Mouse (Mus musculus) limb, embryonic 14.5 days (tissue): ENCODE data around the gene Pip5k1a. TPM values are rescaled to one million over a fixed set of nuclear protein-coding genes. Genes with fewer than 3 reads are reported as not detected.
A peak's percentile ranks its signal among the peaks of the same experiment; 100 is the strongest.

ENCODE experiments used
- ATAC-seq: fragments of 200-750 bp; cut with Nextera tagmentation; 2 replicates; pipeline ENCODE4 v1.8.0; 2017; ENCODE audit warnings: low read depth, moderate number of reproducible peaks, moderate TSS enrichment; ENCODE audit not compliant: low FRiP score
- DNase-seq: peaks from one replicate; pipeline ENCODE4 v3.0.0-alpha.2; 2015; ENCODE audit warnings: low spot score
- H3K27ac ChIP-seq: fragments of 300-500 bp; sonication (generic); replicated peaks from 2 replicates; pipeline ENCODE4 v1.5.1; 2014; ENCODE audit warnings: low read depth, mild to moderate bottlenecking, low read length, moderate library complexity, mixed read lengths
- H3K27me3 ChIP-seq: fragments of 300-500 bp; sonication (generic); 2 replicates; pipeline ENCODE4 v1.6.1; 2014; ENCODE audit warnings: low read length, mixed read lengths; ENCODE audit not compliant: control insufficient read depth, insufficient read depth
- H3K36me3 ChIP-seq: fragments of 300-500 bp; sonication (generic); 2 replicates; pipeline ENCODE4 v1.6.1; 2014; ENCODE audit warnings: mild to moderate bottlenecking, low read length, moderate library complexity, mixed read lengths; ENCODE audit not compliant: control insufficient read depth, insufficient read depth
- H3K4me1 ChIP-seq: fragments of 300-500 bp; sonication (generic); 2 replicates; pipeline ENCODE4 v1.6.1; 2014; ENCODE audit warnings: antibody characterized with exemption, low read length, mixed read lengths; ENCODE audit not compliant: control insufficient read depth, insufficient read depth
- H3K4me2 ChIP-seq: fragments of 300-500 bp; sonication (generic); replicated peaks from 2 replicates; pipeline ENCODE4 v1.6.1; 2014; ENCODE audit warnings: low read depth, mild to moderate bottlenecking, low read length, moderate library complexity; ENCODE audit not compliant: severe bottlenecking
- H3K4me3 ChIP-seq: fragments of 300-500 bp; sonication (generic); replicated peaks from 2 replicates; pipeline ENCODE4 v1.5.1; 2014; ENCODE audit warnings: low read length
- H3K9ac ChIP-seq: fragments of 300-500 bp; sonication (generic); 2 replicates; pipeline ENCODE4 v1.6.1; 2014; ENCODE audit warnings: mild to moderate bottlenecking, low read depth, low read length, moderate library complexity; ENCODE audit not compliant: severe bottlenecking
- H3K9me3 ChIP-seq: fragments of 300-500 bp; sonication (generic); 2 replicates; pipeline ENCODE4 v1.6.1; 2016; ENCODE audit warnings: low read length; ENCODE audit not compliant: control insufficient read depth
- POLR2A ChIP-seq: fragments of 200-500 bp; IDR thresholded peaks from 2 replicates; pipeline ENCODE4 v1.8.0; 2012; ENCODE audit warnings: inconsistent platforms, mild to moderate bottlenecking, moderate library complexity, borderline replicate concordance; ENCODE audit not compliant: insufficient read depth, insufficient read length; ENCODE audit errors: extremely low read depth
- WGBS: fragments of 180-500 bp; shearing (Covaris S2); extraction: QIAGEN DNeasy Blood & Tissue Kit; methylation state at CpG from one replicate; pipeline ENCODE4 v1.1.7; 2014; 5-methylcytosine and 5-hydroxymethylcytosine counted together
- microRNA-seq: library from miRNA; unstranded; fragments of <30 nt; microRNA quantifications from one replicate; pipeline ENCODE4, GENCODE M21; 2016
- polyA plus RNA-seq, 2 experiments: library from polyadenylated mRNA; depleted of rRNA in 1 of 2; stranded (reverse) in 1 of 2; unstranded in 1 of 2; fragments of >200 nt; fragmentation: Nextera tagmentation in 1 of 2; extraction: Ambion mirVana in 1 of 2; gene quantifications; 2 replicates each; pipeline versions ENCODE4 v1.2.1 to v1.2.3; 2012 to 2014

Pip5k1a gene
- polyA plus RNA-seq, 2 experiments = 15.7 to 35.1 TPM

- peaks cover 34% of the 10 kb centered on the region for H3K36me3 ChIP-seq
- no peak for DNase-seq
- no peak for ATAC-seq
- H3K4me2 ChIP-seq = peak overlapping the region; percentile 91
- H3K9me3 ChIP-seq = no peaks in the 10 kb centered on the region
- no peak for TF ChIP-seq POLR2A
- H3K4me1 ChIP-seq = peaks cover 18% of the 10 kb centered on the region; the same call in 1 of the 2 replicates
- H3K9ac ChIP-seq = peak overlapping the region; percentile 71
- H3K27ac ChIP-seq = no peak overlapping the region
- 12% methylated on average over 13 of the region's 13 CpGs for WGBS
- H3K27me3 ChIP-seq = no peaks in the 10 kb centered on the region
- peak overlapping the region; percentile 83 for H3K4me3 ChIP-seq
Measured at GRCm38 (mm10) chr3:95013699-95014427, 92.9 kb downstream of the Pip5k1a start.

GRCm38 (mm10) chr3:95012982-95013381 is 93.7 kb downstream of the Pip5k1a start:
- WGBS = 81% methylated on average over 3 of the region's 3 CpGs
- no peaks in the 10 kb centered on the region for H3K27me3 ChIP-seq
- peaks cover 18% of the 10 kb centered on the region; the same call in 1 of the 2 replicates for H3K4me1 ChIP-seq
- no peak for DNase-seq
- H3K27ac ChIP-seq = no peak overlapping the region
- H3K4me2 ChIP-seq = no peak overlapping the region
- H3K9ac ChIP-seq = 0 out of 2 replicates have a peak overlapping the region, but pooled peaks have one; percentile 8
- no peaks in the 10 kb centered on the region for H3K9me3 ChIP-seq
- H3K4me3 ChIP-seq = no peak overlapping the region
- no peak for TF ChIP-seq POLR2A
- no peak for ATAC-seq
- peaks cover 42% of the 10 kb centered on the region for H3K36me3 ChIP-seq

GRCm38 (mm10) chr3:95010396-95010795 is 96.3 kb downstream of the Pip5k1a start:
- 84% methylated on average over 7 of the region's 7 CpGs for WGBS
- H3K27me3 ChIP-seq = no peaks in the 10 kb centered on the region

More at GRCm38 (mm10) chr3:95010396-95010795, 96.3 kb downstream of the Pip5k1a start:
- H3K4me2 ChIP-seq = no peak overlapping the region
- ATAC-seq (no peak), DNase-seq (no peak)
- TF ChIP-seq POLR2A = no peak
- H3K27ac ChIP-seq = no peak overlapping the region
- H3K4me1 ChIP-seq = peaks cover 12% of the 10 kb centered on the region; the same call in 1 of the 2 replicates
- H3K9me3 ChIP-seq = no peaks in the 10 kb centered on the region
- H3K4me3 ChIP-seq = no peak overlapping the region
- H3K9ac ChIP-seq = no peak overlapping the region
- H3K36me3 ChIP-seq = peaks cover 68% of the 10 kb centered on the region

Small RNA genes lying within 50 kb of the gene (microRNA-seq; reads per million reads assigned to microRNA genes)
- gene Mir8099-1 = not detected

Other genes with a start within 250 kb of the Pip5k1a start
- gene Psmb4, start 220.0 kb downstream of the Pip5k1a start, polyA plus RNA-seq (2012; rRNA removed) = 348 and 378 TPM in 2 replicates
- 369 and 384 TPM in 2 replicates for gene Psmb4, start 220.0 kb downstream of the Pip5k1a start, polyA plus RNA-seq (2014; fragmentation: Nextera tagmentation; extraction: Ambion mirVana)
- 28.7 and 32.9 TPM in 2 replicates for gene Selenbp1, start 173.9 kb downstream of the Pip5k1a start, polyA plus RNA-seq (2012; rRNA removed)
- 29.5 and 34.9 TPM in 2 replicates for gene Selenbp1, start 173.9 kb downstream of the Pip5k1a start, polyA plus RNA-seq (2014; fragmentation: Nextera tagmentation; extraction: Ambion mirVana)
- 29.9 and 36.4 TPM in 2 replicates for gene Rfx5, start 152.9 kb downstream of the Pip5k1a start, polyA plus RNA-seq (2012; rRNA removed)
- gene Rfx5, start 152.9 kb downstream of the Pip5k1a start, polyA plus RNA-seq (2014; fragmentation: Nextera tagmentation; extraction: Ambion mirVana) = 12.5 and 12.9 TPM in 2 replicates
- gene Pi4kb, start 132.2 kb downstream of the Pip5k1a start, polyA plus RNA-seq (2012; rRNA removed) = 54.7 and 54.8 TPM in 2 replicates
- 30.4 and 35.6 TPM in 2 replicates for gene Pi4kb, start 132.2 kb downstream of the Pip5k1a start, polyA plus RNA-seq (2014; fragmentation: Nextera tagmentation; extraction: Ambion mirVana)
- 26.8 and 28.8 TPM in 2 replicates for gene Zfp687, start 91.5 kb downstream of the Pip5k1a start, polyA plus RNA-seq (2012; rRNA removed)
- gene Zfp687, start 91.5 kb downstream of the Pip5k1a start, polyA plus RNA-seq (2014; fragmentation: Nextera tagmentation; extraction: Ambion mirVana) = 18.8 and 23.2 TPM in 2 replicates
- 249 and 282 TPM in 2 replicates for gene Psmd4, start 64.3 kb downstream of the Pip5k1a start, polyA plus RNA-seq (2012; rRNA removed)
- 258 and 280 TPM in 2 replicates for gene Psmd4, start 64.3 kb downstream of the Pip5k1a start, polyA plus RNA-seq (2014; fragmentation: Nextera tagmentation; extraction: Ambion mirVana)
- gene Vps72, start 4.1 kb upstream of the Pip5k1a start, polyA plus RNA-seq (2012; rRNA removed) = 125 and 130 TPM in 2 replicates
- gene Vps72, start 4.1 kb upstream of the Pip5k1a start, polyA plus RNA-seq (2014; fragmentation: Nextera tagmentation; extraction: Ambion mirVana) = 141 and 163 TPM in 2 replicates
- 3.2 and 5.0 TPM in 2 replicates for gene Tmod4, start 17.5 kb upstream of the Pip5k1a start, polyA plus RNA-seq (2012; rRNA removed)
- 2.9 and 3.7 TPM in 2 replicates for gene Tmod4, start 17.5 kb upstream of the Pip5k1a start, polyA plus RNA-seq (2014; fragmentation: Nextera tagmentation; extraction: Ambion mirVana)
- gene Scnm1, start 27.1 kb upstream of the Pip5k1a start, polyA plus RNA-seq (2012; rRNA removed) = 85.0 and 106 TPM in 2 replicates
- 65.7 and 73.1 TPM in 2 replicates for gene Scnm1, start 27.1 kb upstream of the Pip5k1a start, polyA plus RNA-seq (2014; fragmentation: Nextera tagmentation; extraction: Ambion mirVana)
- gene Lysmd1, start 27.2 kb upstream of the Pip5k1a start, polyA plus RNA-seq (2012; rRNA removed) = 11.7 and 11.8 TPM in 2 replicates
- 13.3 and 15.3 TPM in 2 replicates for gene Lysmd1, start 27.2 kb upstream of the Pip5k1a start, polyA plus RNA-seq (2014; fragmentation: Nextera tagmentation; extraction: Ambion mirVana)
- 4.4 and 4.9 TPM in 2 replicates for gene Tnfaip8l2, start 35.4 kb upstream of the Pip5k1a start, polyA plus RNA-seq (2012; rRNA removed)
- gene Tnfaip8l2, start 35.4 kb upstream of the Pip5k1a start, polyA plus RNA-seq (2014; fragmentation: Nextera tagmentation; extraction: Ambion mirVana) = 6.1 and 8.0 TPM in 2 replicates
- gene Sema6c, start 53.5 kb upstream of the Pip5k1a start, polyA plus RNA-seq (2012; rRNA removed) = 56.5 and 79.0 TPM in 2 replicates
- 14.0 and 15.7 TPM in 2 replicates for gene Sema6c, start 53.5 kb upstream of the Pip5k1a start, polyA plus RNA-seq (2014; fragmentation: Nextera tagmentation; extraction: Ambion mirVana)
- gene Gabpb2, start 111.0 kb upstream of the Pip5k1a start, polyA plus RNA-seq (2012; rRNA removed) = 26.2 and 26.4 TPM in 2 replicates
- 9.7 and 11.5 TPM in 2 replicates for gene Gabpb2, start 111.0 kb upstream of the Pip5k1a start, polyA plus RNA-seq (2014; fragmentation: Nextera tagmentation; extraction: Ambion mirVana)
- 76.1 and 93.1 TPM in 2 replicates for gene Cdc42se1, start 121.8 kb upstream of the Pip5k1a start, polyA plus RNA-seq (2012; rRNA removed)
- gene Cdc42se1, start 121.8 kb upstream of the Pip5k1a start, polyA plus RNA-seq (2014; fragmentation: Nextera tagmentation; extraction: Ambion mirVana) = 119 and 126 TPM in 2 replicates
- gene Mllt11, start 125.2 kb upstream of the Pip5k1a start, polyA plus RNA-seq (2012; rRNA removed) = 38.5 and 42.4 TPM in 2 replicates
- 16.7 and 17.4 TPM in 2 replicates for gene Mllt11, start 125.2 kb upstream of the Pip5k1a start, polyA plus RNA-seq (2014; fragmentation: Nextera tagmentation; extraction: Ambion mirVana)
- gene Gm128, start 134.7 kb upstream of the Pip5k1a start, polyA plus RNA-seq (2012; rRNA removed) = 0.87 and 0.89 TPM in 2 replicates
- 0.50 and 0.63 TPM in 2 replicates for gene Gm128, start 134.7 kb upstream of the Pip5k1a start, polyA plus RNA-seq (2014; fragmentation: Nextera tagmentation; extraction: Ambion mirVana)
- 6.8 and 12.0 TPM in 2 replicates for gene Bnipl, start 144.3 kb upstream of the Pip5k1a start, polyA plus RNA-seq (2012; rRNA removed)
- gene Bnipl, start 144.3 kb upstream of the Pip5k1a start, polyA plus RNA-seq (2014; fragmentation: Nextera tagmentation; extraction: Ambion mirVana) = 11.7 and 13.3 TPM in 2 replicates
- gene Mindy1, start 174.4 kb upstream of the Pip5k1a start, polyA plus RNA-seq (2012; rRNA removed) = 45.8 and 57.9 TPM in 2 replicates
- gene Mindy1, start 174.4 kb upstream of the Pip5k1a start, polyA plus RNA-seq (2014; fragmentation: Nextera tagmentation; extraction: Ambion mirVana) = 45.6 and 47.5 TPM in 2 replicates
- 31.5 and 38.0 TPM in 2 replicates for gene Prune1, start 175.1 kb upstream of the Pip5k1a start, polyA plus RNA-seq (2012; rRNA removed)
- gene Prune1, start 175.1 kb upstream of the Pip5k1a start, polyA plus RNA-seq (2014; fragmentation: Nextera tagmentation; extraction: Ambion mirVana) = 21.8 and 24.0 TPM in 2 replicates
- 3.8 and 4.7 TPM in 2 replicates for gene Anxa9, start 200.2 kb upstream of the Pip5k1a start, polyA plus RNA-seq (2012; rRNA removed)
- gene Anxa9, start 200.2 kb upstream of the Pip5k1a start, polyA plus RNA-seq (2014; fragmentation: Nextera tagmentation; extraction: Ambion mirVana) = 4.7 and 4.9 TPM in 2 replicates
- gene Cers2, start 207.9 kb upstream of the Pip5k1a start, polyA plus RNA-seq (2012; rRNA removed) = 183 TPM in 2 replicates
- 140 and 155 TPM in 2 replicates for gene Cers2, start 207.9 kb upstream of the Pip5k1a start, polyA plus RNA-seq (2014; fragmentation: Nextera tagmentation; extraction: Ambion mirVana)